Mouse (Mus musculus) c-Kit-positive CD71-positive TER-119-positive erythroid progenitor cells, embryonic 14.5 days (primary cell): ENCODE data around the gene Eral1.

ENCODE experiments used
- DNase-seq: peaks from one replicate; pipeline ENCODE4 v3.0.0-alpha.2; 2013; ENCODE audit warnings: low spot score

Gene Eral1

GRCm38 (mm10) chr11:78037831-78038752, 42.1 kb downstream of the Eral1 start, which contains the start of gene Flot2:
Gene Flot2 (plus strand): TSS chr11:78037931.
- DNase-seq: peak; percentile 53

DNA sequence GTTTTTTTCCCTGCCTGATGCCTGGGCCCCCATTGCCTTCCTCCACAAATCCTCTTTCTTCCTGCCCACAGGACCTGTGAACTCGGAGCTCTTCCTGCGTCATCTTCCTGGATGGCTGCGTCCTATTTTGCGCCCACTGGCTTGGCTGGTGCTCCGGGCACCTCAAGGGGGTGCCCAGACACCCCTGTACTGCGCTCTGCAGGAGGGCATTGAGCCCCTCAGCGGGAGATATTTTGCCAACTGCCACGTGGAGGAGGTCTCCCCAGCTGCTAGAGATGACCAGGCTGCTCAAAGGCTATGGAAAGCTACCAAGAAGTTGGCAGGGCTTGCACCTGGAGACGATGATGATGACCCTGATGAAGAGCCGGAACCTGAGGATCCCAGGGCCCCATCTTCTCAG, 43.4 kb downstream of the Eral1 start:
- DNase-seq: no peak

GRCm38 (mm10) chr11:78033931-78034617, 46.1 kb downstream of the Eral1 start:
- no peak for DNase-seq

DNA sequence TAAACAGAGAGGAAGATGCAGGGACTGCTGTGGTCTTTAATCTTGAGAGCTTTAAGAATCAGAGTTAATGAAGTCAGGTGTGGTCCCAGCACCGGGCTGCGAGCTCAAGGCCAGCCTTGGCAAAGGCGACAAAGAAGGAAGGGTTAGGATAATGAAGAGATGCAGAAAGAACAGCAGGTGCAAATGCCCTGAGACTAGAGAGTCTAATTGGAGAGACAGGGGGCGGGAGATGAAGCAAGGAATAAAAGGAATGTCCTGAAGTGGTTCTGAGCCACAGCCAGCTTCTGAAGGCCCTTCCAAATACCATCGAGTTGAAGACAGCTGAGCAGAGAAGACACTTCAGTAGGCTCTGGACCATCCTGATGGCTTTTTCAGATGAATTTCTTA, 47.4 kb downstream of the Eral1 start:
- no peak for DNase-seq

DNA sequence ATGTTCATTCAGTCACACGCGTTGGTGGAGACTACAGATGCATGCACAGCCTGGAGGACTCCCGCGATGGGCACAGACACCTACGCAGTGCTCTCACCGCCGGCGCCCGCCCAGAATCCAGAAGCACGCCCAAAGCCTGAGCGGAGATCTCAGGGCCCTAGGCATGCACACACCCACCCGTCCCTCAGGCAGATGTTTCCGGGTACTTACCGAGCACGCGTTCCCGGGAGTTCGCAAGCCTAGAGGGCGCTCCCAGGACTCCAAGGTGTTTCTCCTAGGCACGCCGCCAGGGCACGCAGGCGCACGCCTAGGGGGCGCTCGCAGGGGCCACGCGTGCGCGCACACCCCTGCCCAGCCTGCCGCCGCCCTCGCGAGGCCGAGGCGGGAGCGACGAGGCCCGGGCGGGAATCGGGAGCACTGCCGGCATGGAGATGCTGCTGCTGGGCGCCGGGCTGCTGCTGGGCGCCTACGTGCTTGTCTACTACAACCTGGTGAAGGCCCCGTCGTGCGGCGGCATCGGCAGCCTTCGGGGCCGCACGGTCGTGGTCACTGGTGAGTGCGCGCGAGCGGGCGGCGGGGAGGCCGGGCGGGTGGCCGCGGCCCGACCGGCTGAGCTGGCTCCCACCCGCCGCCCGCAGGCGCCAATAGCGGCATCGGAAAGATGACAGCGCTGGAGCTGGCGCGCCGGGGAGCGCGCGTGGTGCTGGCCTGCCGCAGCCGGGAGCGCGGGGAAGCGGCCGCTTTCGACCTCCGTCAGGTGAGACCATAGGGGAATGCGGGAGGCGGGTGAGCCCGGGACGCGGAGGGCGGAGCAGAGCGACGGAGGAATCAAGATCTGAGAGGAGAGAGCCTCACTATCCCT, 48.0 kb downstream of the Eral1 start, which contains the start of gene Dhrs13:
Gene Dhrs13 (plus strand): TSS at position 334 of the 862 bp plus-strand sequence.
- DNase-seq: peak; percentile 92

DNA sequence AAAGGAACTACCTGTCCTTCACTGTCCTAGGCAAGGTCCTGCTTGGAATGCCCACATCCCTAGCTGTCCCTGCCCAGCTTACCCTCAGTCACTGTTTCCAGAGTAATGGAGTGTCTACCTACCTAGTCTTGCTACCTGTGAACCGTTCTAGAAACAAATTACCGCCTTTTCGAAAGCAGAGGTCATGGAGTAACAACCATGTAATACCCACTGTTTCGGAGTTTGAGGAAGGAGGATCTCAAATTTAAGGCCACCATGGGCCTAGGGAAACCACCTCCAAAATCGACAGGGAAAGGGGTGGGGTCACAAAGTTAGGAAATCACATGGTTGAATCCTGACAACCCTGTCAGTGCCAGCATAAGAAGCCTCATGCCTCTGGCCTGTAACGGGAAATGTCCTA, 48.8 kb downstream of the Eral1 start:
- DNase-seq: no peak

DNA sequence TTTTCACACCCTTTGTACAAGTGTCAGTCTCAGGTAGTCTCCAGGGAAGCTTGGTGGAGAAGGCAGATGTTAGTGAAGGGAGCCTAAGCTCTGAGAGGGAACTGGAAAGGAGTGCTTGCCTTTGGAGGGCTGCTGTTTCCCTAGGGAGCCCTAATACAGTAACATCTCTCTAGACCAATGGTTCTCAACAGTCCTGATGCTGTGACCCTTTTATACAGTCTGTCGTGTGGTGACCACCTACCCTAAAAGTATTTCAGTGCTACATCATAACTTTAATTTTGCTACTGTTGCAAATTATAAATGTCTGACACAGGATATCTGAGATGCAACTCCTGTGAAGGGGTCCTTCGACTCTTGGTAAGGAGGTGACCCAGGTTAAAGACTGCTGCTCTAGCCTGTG, 49.6 kb downstream of the Eral1 start:
- no peak for DNase-seq

DNA sequence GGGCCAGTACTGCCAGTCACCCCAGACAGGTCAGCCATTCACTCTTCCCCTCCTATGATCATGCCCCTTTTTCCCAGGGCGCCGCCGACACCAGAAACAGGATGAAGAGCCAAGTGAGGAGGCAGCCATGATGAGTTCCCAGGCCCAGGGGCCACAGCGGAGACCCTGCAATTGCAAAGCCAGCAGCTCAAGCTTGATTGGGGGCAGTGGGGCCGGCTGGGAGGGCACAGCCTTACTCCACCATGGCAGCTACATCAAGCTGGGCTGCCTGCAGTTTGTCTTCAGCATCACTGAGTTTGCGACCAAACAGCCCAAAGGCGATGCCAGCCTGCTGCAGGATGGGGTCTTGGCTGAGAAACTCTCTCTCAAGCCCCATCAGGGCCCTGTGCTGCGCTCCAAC, 50.9 kb downstream of the Eral1 start:
- DNase-seq: no peak

DNA sequence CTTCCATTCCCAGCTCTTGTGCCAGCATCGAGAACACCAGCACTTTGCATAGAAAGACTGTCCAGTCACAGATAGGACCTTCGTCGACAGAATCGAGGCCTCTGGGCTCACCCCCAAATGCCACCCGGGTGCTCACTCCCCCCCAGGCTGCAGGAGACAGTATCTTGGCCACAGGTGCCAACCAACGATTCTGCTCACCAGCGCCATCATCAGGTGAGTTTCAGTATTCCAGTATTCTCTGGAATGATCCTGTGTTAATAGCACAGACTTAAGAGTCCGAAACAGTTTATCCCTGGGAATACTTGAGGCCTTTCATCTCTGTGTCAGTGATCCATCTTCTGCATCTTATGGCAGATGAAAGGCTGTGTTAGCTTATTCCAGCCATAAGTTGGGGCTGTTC, 56.6 kb downstream of the Eral1 start:
- peak; percentile 34 for DNase-seq
